Mouse (Mus musculus) small intestine, adult 2 months (tissue): Measurements from ENCODE around the gene Wdr19. TPM values are rescaled to one million over a fixed set of nuclear protein-coding genes. Genes with fewer than 3 reads are reported as not detected.
A peak's percentile ranks its signal among the peaks of the same experiment; 100 is the strongest.

ENCODE experiments used
- H3K27ac ChIP-seq: fragments of 200-500 bp; 2 replicates; pipeline ENCODE4 v1.5.1; 2012; ENCODE audit warnings: low read depth, low read length, control low read depth, inconsistent platforms; ENCODE audit not compliant: insufficient read depth
- H3K27me3 ChIP-seq: fragments of 200-500 bp; 2 replicates; pipeline ENCODE4 v1.6.1; 2012; ENCODE audit warnings: mild to moderate bottlenecking, moderate library complexity, low read length, inconsistent platforms; ENCODE audit not compliant: control insufficient read depth, insufficient read depth
- H3K36me3 ChIP-seq: fragments of 200-500 bp; 2 replicates; pipeline ENCODE4 v1.6.1; 2012; ENCODE audit warnings: mild to moderate bottlenecking, low read length, control low read depth, inconsistent platforms; ENCODE audit not compliant: control insufficient read depth, insufficient read depth
- H3K4me1 ChIP-seq: fragments of 200-500 bp; 2 replicates; pipeline ENCODE4 v1.6.1; 2012; ENCODE audit warnings: low read length, inconsistent platforms, mixed read lengths; ENCODE audit not compliant: control insufficient read depth, insufficient read depth, insufficient read length
- H3K4me3 ChIP-seq: fragments of 200-500 bp; 2 replicates; pipeline ENCODE4 v1.5.1; 2012; ENCODE audit warnings: low read depth, mild to moderate bottlenecking, control low read depth, inconsistent platforms, low read length, moderate library complexity
- CTCF ChIP-seq: fragments of 200-500 bp; IDR thresholded peaks from 2 replicates; pipeline ENCODE4 v1.5.1; 2012; ENCODE audit warnings: low read depth, mild to moderate bottlenecking, control low read depth, inconsistent platforms, low read length, moderate library complexity, mixed read lengths; ENCODE audit not compliant: insufficient replicate concordance, insufficient read length; ENCODE audit errors: extremely low read depth
- POLR2A ChIP-seq: fragments of 200-500 bp; IDR thresholded peaks from 2 replicates; pipeline ENCODE4 v1.6.1; 2012; ENCODE audit warnings: low read depth, mild to moderate bottlenecking, control low read depth, inconsistent platforms, low read length, moderate library complexity
- WGBS: fragments of 180-500 bp; shearing (Covaris S2); methylation state at CpG from one replicate; pipeline ENCODE4 v1.1.7; 2018; 5-methylcytosine and 5-hydroxymethylcytosine counted together
- polyA plus RNA-seq: library from polyadenylated mRNA; depleted of rRNA; stranded (reverse); fragments of >200 nt; gene quantifications from 2 replicates; pipeline ENCODE4 v1.2.3, GENCODE M21; 2012; rRNA removed

Gene Wdr19
- 0.34 and 0.70 TPM in 2 replicates for polyA plus RNA-seq

- H3K27ac ChIP-seq: no peak within 1 kb of the TSS; the same call in 1 of the 2 replicates
- peak within 1 kb of the TSS; percentile 88 for H3K4me3 ChIP-seq
- H3K27me3 ChIP-seq: no peaks in the 10 kb centered on the region
- peaks cover 3% of the 10 kb centered on the region; the same call in 1 of the 2 replicates for H3K4me1 ChIP-seq
- TF ChIP-seq POLR2A (peak; percentile 46; the same call in 1 of the 2 replicates), CTCF (no peak)
- WGBS: under 1% methylated on average over 37 of the region's 37 CpGs
- H3K36me3 ChIP-seq: no peaks in the 10 kb centered on the region
Measured at GRCm38 (mm10) chr5:65199346-65200128, at the start of gene Wdr19. Wdr19 (plus strand) TSS chr5:65199696.

GRCm38 (mm10) chr5:65149706-65150105 is 49.8 kb upstream of the Wdr19 start:
- no peak overlapping the region for H3K4me3 ChIP-seq
- H3K4me1 ChIP-seq: no peaks in the 10 kb centered on the region
- no peaks in the 10 kb centered on the region for H3K27me3 ChIP-seq
- no peak overlapping the region for H3K27ac ChIP-seq
- H3K36me3 ChIP-seq: peaks cover 9% of the 10 kb centered on the region
- TF ChIP-seq CTCF: no peak
- no peak for TF ChIP-seq POLR2A
- WGBS: 95% methylated on average over 6 of the region's 6 CpGs

- peaks cover 6% of the 10 kb centered on the region for H3K36me3 ChIP-seq
- TF ChIP-seq POLR2A: no peak
- no peak for TF ChIP-seq CTCF
- H3K27me3 ChIP-seq: no peaks in the 10 kb centered on the region
- no peak overlapping the region for H3K27ac ChIP-seq
- H3K4me1 ChIP-seq: no peaks in the 10 kb centered on the region
- WGBS: 74% methylated on average over 8 of the region's 8 CpGs
- H3K4me3 ChIP-seq: no peak overlapping the region
Measured at GRCm38 (mm10) chr5:65150376-65150955, 49.0 kb upstream of the Wdr19 start.

DNA sequence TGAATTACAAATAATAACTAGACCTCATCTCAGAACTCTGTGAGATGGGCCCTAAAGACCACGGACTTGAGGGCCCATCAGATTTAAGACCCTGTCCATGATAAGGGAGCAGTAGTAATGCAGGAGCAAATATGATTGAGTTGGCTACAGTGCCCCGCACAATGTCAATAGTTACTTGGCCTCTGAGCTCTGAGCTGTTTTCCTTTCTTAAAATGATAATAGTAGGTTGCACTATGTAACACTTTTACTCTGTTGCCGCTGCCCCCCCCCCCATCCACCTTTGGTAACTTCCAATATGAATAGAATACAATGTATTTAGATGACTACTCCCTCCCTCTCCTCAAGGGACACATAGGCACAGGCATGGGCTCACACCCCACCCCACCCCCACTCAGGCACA is 48.2 kb upstream of the Wdr19 start:
- TF ChIP-seq POLR2A (no peak), CTCF (no peak)
- peaks cover 5% of the 10 kb centered on the region for H3K36me3 ChIP-seq
- no peak overlapping the region for H3K4me3 ChIP-seq
- H3K27me3 ChIP-seq: no peaks in the 10 kb centered on the region
- WGBS: 85% methylated on average over 3 of the region's 3 CpGs
- no peaks in the 10 kb centered on the region for H3K4me1 ChIP-seq
- H3K27ac ChIP-seq: no peak overlapping the region

DNA sequence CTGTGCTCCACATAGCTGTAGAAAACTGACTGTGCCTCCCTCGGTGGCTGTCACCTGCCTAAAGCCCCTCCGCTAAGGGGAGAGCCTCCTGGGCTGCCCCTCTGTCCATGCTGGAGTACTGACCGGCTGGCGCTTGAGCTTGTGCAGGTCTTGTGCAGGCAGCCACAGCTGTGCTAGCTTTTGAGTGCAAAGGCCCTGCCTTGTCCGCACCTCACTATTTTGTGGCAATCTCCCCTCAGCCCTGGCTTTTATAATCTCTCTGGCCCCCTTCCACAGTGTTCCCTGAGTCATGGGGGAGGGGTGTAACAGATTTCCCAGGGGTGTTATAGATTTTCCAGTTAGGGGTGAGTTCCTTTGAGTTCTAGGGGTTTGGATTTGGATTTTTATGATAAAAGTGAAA is 47.7 kb upstream of the Wdr19 start:
- no peaks in the 10 kb centered on the region for H3K4me1 ChIP-seq
- H3K36me3 ChIP-seq: peaks cover 5% of the 10 kb centered on the region
- H3K27ac ChIP-seq: no peak overlapping the region
- H3K27me3 ChIP-seq: no peaks in the 10 kb centered on the region
- TF ChIP-seq POLR2A (no peak), CTCF (no peak)
- WGBS: 93% methylated on average over 5 of the region's 5 CpGs
- no peak overlapping the region for H3K4me3 ChIP-seq

GRCm38 (mm10) chr5:65154287-65154686 is 45.2 kb upstream of the Wdr19 start:
- H3K27ac ChIP-seq: no peak overlapping the region
- WGBS: 77% methylated on average over 6 of the region's 6 CpGs
- TF ChIP-seq CTCF (no peak), POLR2A (no peak)
- no peaks in the 10 kb centered on the region for H3K4me1 ChIP-seq
- H3K27me3 ChIP-seq: no peaks in the 10 kb centered on the region
- 0 out of 2 replicates have a peak, but pooled peaks cover 3% of the 10 kb centered on the region for H3K36me3 ChIP-seq
- H3K4me3 ChIP-seq: no peak overlapping the region

DNA sequence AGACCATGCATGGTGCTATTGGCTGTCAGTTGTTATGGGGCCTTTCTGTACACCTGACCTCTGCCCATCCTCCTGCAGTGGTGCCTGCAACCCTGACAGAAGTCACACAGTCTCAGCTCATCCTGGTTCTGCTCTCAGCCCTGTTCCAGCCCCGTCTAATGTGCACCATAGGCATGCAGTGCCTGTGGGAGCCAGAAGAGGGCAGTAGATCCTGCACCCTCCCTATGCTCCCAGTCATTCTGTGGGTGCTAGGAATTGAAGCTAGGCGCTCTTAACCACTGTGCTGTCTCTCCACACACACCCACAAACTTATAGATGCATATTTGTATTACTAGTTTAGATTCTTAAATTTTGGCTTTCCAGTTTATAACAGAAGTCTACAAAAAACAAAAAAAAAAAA is 42.6 kb upstream of the Wdr19 start:
- no peak overlapping the region for H3K4me3 ChIP-seq
- 87% methylated on average over 2 of the region's 2 CpGs for WGBS
- no peaks in the 10 kb centered on the region for H3K4me1 ChIP-seq
- H3K27ac ChIP-seq: no peak overlapping the region
- TF ChIP-seq CTCF (peak; percentile 81; the same call in 1 of the 2 replicates), POLR2A (no peak)
- 0 out of 2 replicates have a peak, but pooled peaks cover 2% of the 10 kb centered on the region for H3K36me3 ChIP-seq
- H3K27me3 ChIP-seq: no peaks in the 10 kb centered on the region
